Mouse (Mus musculus) embryonic fibroblast, embryonic 13.5 days (primary cell): ENCODE data around the gene Rcsd1.

ENCODE experiments used
- CTCF ChIP-seq: IDR thresholded peaks from 2 replicates; pipeline ENCODE4 v1.5.1; 2011; ENCODE audit warnings: mild to moderate bottlenecking, control low read depth, low read length, moderate library complexity, borderline replicate concordance; ENCODE audit not compliant: insufficient read depth
- POLR2A ChIP-seq: IDR thresholded peaks from 2 replicates; pipeline ENCODE4 v1.6.1; 2011; ENCODE audit warnings: low read depth, mild to moderate bottlenecking, control low read depth, low read length, moderate library complexity

DNA sequence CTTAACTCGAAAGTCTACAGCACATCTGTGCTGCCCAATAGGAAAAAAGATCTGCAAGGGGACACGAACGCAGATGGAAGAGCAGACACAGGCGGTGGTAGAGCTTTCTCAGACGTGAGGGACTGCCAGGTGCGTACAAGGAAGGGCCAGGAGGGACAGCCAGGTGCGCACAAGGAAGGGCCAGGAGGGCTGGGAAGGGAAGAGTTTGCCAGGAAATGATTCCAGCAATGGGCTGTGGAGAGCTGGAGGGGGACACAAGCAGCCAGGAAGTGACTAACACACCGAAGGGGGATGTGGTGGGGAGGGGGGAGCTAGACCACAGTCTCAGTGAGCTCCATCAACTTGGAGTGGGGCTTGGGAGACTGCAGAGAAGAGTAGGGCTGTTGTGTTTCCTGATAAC, 79.6 kb downstream of the Rcsd1 start:
- TF ChIP-seq POLR2A, result no peak
- TF ChIP-seq CTCF, result no peak
